ENCODE assay signal across 14 mouse cellular contexts in the genomic region with DNA sequence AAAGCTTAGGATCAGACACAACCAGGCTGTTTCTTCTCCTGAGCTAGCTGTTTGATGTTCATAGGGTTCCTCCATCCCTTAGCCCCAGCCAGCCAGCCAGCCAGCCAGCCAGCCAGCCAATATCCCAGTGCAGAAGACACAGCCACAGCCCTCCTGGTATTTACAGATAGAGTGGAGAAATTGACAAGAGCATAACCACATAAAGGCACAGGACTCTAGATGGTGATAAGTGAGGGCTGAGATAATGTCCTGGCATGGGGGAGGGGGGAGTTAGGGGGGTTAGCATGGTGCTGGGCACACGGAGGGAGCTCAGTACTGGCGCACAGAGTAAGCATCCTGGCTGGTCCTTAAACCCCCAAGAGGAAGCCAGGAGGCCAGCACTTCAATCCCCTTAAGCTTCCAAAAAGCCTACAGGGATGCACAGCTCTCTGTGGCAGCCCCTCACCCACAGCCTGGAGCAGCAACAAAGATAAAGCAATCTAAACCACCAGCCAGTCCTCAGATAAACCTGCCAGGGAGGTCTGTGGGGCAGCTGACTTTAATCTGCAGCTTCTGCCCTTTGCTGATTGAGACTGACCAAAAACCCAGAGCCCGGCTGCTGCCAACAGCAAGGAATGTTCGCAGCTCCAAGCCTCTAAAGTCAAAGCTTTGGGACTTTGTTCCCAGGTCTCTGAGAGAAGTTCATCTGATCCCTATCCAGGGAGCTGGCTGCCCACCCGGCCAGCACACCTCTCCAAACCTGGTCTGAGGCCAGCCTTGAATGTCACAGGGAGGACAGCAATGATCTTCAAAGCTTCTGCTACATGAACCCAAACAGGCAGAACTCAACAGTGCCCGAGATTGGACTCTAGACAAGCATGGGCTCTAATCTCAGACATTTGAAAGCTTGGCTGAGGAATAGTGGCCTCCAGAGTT.
DNase-seq lines count a peak whose midpoint lies in the region; ATAC-seq and TF ChIP-seq lines count a peak whose summit lies in the region.
"Had no signal": no experiment of that assay in that cellular context is flagged by ENCODE, and none has a peak within 500 bp of the region (broad histone marks: within the 10 kb centered on the region; RNA-seq: fewer than 3 reads in every experiment).

No protein-coding gene starts in this region.

- peak; percentile 23 to 52 for DNase-seq in heart, adult 18-20 months
- DNase-seq in heart, adult 11 months, result no peak
- peak; percentile 57 for DNase-seq in c-Kit-positive CD71-positive TER-119-negative erythroid progenitor cells, embryonic 14.5 days (ENCODE audit: low read depth)
- peak; percentile 64 for DNase-seq in kidney, adult 8-10 months
- no peak for DNase-seq in liver, postnatal 0 days
- no peak for DNase-seq in right cerebral cortex, adult 2 months (ENCODE audit: low spot score in 2 of 2)
- DNase-seq in adrenal gland, adult (ENCODE audit: inconsistent age in 2 of 2, low spot score in 1 of 2), result no peak
- no peak for DNase-seq in lung, postnatal 0 days (ENCODE audit: low spot score)
- DNase-seq: layer of hippocampus, adult 9-11 months; lung, embryonic 14.5 days; right cerebral cortex, postnatal 14 days had no signal

- H3K4me2 ChIP-seq in liver, postnatal 0 days (ENCODE audit: low read depth, low read length), result no peak overlapping the region
- H3K4me2 ChIP-seq in lung, postnatal 0 days (replicated peaks; ENCODE audit: low read depth, low read length), result no peak overlapping the region
- H3K4me2 ChIP-seq: hindbrain, embryonic 14.5 days; lung, embryonic 14.5 days had no signal

- peaks cover 9% of the 10 kb centered on the region; the same call in 1 of the 2 replicates for H3K4me1 ChIP-seq in liver, postnatal 0 days (ENCODE audit: insufficient read depth)
- no peaks in the 10 kb centered on the region for H3K4me1 ChIP-seq in lung, postnatal 0 days (ENCODE audit: insufficient read depth, low read depth, low read length)

- TF ChIP-seq EP300 in liver, postnatal 0 days (IDR thresholded peaks at IDR 0.05; ENCODE audit: low read depth), result peak; percentile 57; the same call in 1 of the 2 replicates
- TF ChIP-seq EP300 in lung, postnatal 0 days (IDR thresholded peaks at IDR 0.05), result no peak

- H3K9ac ChIP-seq in liver, postnatal 0 days (replicated peaks), result no peak overlapping the region
- H3K9ac ChIP-seq in lung, postnatal 0 days (replicated peaks; ENCODE audit: low read depth), result no peak overlapping the region
- H3K9ac ChIP-seq: hindbrain, embryonic 14.5 days; lung, embryonic 14.5 days had no signal

- TF ChIP-seq CTCF in liver, postnatal 0 days (IDR thresholded peaks at IDR 0.05; ENCODE audit: low read depth), result no peak
- no peak for TF ChIP-seq CTCF in lung, postnatal 0 days (IDR thresholded peaks at IDR 0.05)

- no peaks in the 10 kb centered on the region for H3K36me3 ChIP-seq in liver, postnatal 0 days (replicated peaks; ENCODE audit: insufficient read depth, low read length)
- no peaks in the 10 kb centered on the region for H3K36me3 ChIP-seq in lung, postnatal 0 days (ENCODE audit: insufficient read depth, low read length)

- H3K27ac ChIP-seq in liver, postnatal 0 days (ENCODE audit: low read depth), result no peak overlapping the region
- no peak overlapping the region for H3K27ac ChIP-seq in lung, postnatal 0 days (ENCODE audit: low read length)
- H3K27ac ChIP-seq: hindbrain, embryonic 14.5 days had no signal

- WGBS in liver, postnatal 0 days (ENCODE audit: insufficient replicate concordance), result 32% methylated on average over 6 of the region's 6 CpGs
- WGBS in lung, postnatal 0 days, result 34% methylated on average over 6 of the region's 6 CpGs

- no peaks in the 10 kb centered on the region for H3K9me3 ChIP-seq in liver, postnatal 0 days (ENCODE audit: low read length)
- no peaks in the 10 kb centered on the region for H3K9me3 ChIP-seq in lung, postnatal 0 days (ENCODE audit: low read length)

- no peak overlapping the region for H3K4me3 ChIP-seq in liver, postnatal 0 days (ENCODE audit: low read depth, low read length)
- no peak overlapping the region for H3K4me3 ChIP-seq in lung, postnatal 0 days (ENCODE audit: low read depth, low read length)

- H3K27me3 ChIP-seq in liver, postnatal 0 days (ENCODE audit: insufficient read depth, low read length), result no peaks in the 10 kb centered on the region
- no peaks in the 10 kb centered on the region for H3K27me3 ChIP-seq in lung, postnatal 0 days (replicated peaks; ENCODE audit: insufficient read depth, low read length)

- ATAC-seq in liver, postnatal 0 days, result peak; percentile 50
- ATAC-seq in lung, postnatal 0 days, result no peak
- ATAC-seq: CD4-positive, CD25-positive, alpha-beta regulatory T cell, adult 4 months; forebrain, embryonic 16.5 days had no signal

Comparison
In these comparisons a context has a peak if more than half of its experiments do, and no peak if none do; other contexts are left out.
1. DNase-seq: peak in heart, adult 18-20 months (2 of 2), c-Kit-positive CD71-positive TER-119-negative erythroid progenitor cells, embryonic 14.5 days (single experiment) and kidney, adult 8-10 months (2 of 2); none in heart, adult 11 months (single experiment), liver, postnatal 0 days (single experiment), right cerebral cortex, adult 2 months (0 of 2), adrenal gland, adult (0 of 2) and lung, postnatal 0 days (single experiment).